Mouse (Mus musculus) adrenal gland, postnatal 25 days (tissue): Measurements from ENCODE around the gene Abcf2. TPM values are rescaled to one million over a fixed set of nuclear protein-coding genes. Genes with fewer than 3 reads are reported as not detected.

Experiments used
- DNase-seq: peaks from one replicate; pipeline ENCODE4 v3.0.0; 2021; ENCODE audit warnings: mixed read lengths
- long read RNA-seq: library from polyadenylated mRNA; stranded (forward); transcript quantifications from one replicate; pipeline ENCODE4 v2.0.0, GENCODE M21; 2021
- total RNA-seq: library from RNA; stranded (reverse); gene quantifications from 2 replicates; pipeline ENCODE4 v1.2.3, GENCODE M21; 2021

Gene Abcf2
- 74.1 and 76.8 TPM in 2 replicates for total RNA-seq
- long read RNA-seq, transcript Abcf2-201 (14 exons, 2,569 nt): major isoform, 103 of 143 reads
- long read RNA-seq, partial matches to known transcripts: 15 of 143 reads
- long read RNA-seq, other reads (novel, unspliced or antisense): 25 of 143 reads

DNA sequence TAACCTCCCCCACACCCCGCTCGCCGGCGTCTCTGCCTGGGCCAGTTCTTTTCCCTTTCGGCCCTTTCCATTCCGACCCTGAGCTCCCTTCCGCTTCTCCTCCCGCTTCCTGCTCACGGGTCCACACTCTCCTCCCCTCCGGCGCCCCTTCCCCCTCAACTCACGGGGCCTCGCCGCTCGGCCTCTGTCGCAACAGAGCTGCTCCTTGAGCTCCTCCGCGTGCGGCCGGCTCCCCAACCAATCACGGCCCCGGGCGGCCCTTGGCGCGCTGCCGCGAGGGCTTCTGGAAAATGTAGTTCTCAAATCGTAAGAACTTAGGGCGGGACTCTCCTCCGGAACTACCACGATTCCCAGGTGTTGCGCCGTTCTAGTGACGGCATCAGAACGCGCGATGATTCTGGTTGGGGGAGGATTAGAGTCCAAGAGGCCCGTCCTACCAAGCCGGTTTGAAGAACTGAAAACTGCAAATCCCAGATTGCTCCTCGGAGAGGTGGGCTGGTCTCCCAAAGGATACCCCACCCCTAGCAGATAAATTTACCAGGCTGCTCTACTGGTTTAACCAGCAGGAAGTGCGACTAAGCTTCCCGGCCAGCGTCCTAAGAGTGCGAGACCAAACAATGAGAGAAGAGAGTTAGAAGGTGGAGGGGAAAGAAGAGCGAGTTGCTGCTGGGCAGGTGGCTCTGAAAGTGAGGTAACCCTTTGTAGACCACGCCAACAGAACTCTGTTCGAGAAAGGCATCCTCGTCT lies at the start of gene Abcf2:
Gene Abcf2 (minus strand): TSS at position 285 of the 747 bp plus-strand sequence.
- DNase-seq: peak; percentile 99

GRCm38 (mm10) chr5:24624822-24625120 lies 47.5 kb upstream of the Abcf2 start:
- DNase-seq: no peak

- DNase-seq: peak; percentile 56
These were observed 46.9 kb upstream of the Abcf2 start, which contains the start of gene Smarcd3 for GRCm38 (mm10) chr5:24623986-24624821. Gene Smarcd3 (minus strand): TSS chr5:24624411.

DNA sequence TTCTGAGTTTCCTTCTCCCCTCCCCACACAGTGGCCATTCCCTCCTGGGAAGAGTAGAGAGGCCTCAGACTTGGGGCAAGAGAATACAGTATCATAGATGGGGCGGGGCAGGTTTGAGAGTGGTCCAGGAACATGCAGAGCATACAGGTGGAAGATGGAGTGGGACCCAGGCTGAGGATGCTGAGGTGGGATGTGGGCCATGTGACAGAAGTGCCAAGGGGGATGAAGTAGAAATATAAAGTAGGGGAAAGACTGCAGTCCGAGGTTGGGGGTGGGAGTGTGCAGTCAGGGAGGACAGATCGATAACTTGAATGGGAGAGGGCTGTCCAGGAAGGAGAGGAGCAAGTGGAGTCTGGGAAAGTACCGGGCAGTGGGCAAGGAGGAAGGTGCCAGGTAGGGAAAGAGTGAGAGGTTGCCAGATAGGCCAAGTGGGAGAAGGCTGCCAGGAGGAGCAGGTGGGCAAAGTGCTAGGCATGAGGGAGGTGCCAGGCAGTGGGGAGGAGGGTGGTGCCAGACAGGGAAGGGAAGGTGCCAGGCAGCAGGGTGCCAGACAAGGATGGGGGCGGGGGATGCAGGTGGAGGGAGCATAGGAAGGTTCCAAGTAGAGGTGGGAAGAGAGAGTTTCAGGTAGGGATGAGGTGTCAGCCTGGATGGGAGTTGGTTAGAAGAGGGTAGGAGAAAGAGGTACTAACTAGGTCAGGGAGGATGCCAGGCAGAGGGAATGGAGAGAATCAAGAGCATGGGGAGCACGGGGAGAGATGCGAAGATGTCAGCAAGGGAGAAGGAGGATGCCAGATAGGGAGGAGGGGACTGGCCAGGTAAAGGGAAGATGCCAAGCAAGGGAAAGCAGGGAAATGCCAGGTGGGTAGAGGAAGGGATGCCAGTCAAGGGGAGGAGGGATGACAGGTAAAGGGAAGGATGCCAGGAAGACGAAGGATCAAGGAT lies 46.0 kb upstream of the Abcf2 start:
- no peak for DNase-seq

- no peak for DNase-seq
These were observed 45.2 kb upstream of the Abcf2 start for GRCm38 (mm10) chr5:24622386-24623040.

DNA sequence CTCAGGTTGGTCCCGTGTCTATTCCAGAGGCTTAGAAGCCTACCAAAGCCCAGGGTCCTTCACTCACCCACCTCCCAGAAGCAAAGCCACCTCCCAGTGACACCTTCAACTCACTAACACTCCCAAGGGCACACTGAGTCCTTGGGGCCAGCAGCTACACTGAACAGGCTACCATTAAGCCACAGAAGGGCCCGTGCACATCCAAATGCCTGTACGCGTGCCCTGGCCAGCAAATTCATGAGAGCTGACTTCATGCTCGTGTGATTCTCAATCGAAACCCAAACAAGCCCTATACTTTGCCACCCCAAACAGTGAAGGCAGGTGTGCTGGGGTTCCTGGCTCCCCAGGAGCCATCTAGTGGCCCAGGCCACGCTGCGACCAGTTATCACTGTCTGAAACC lies 43.4 kb upstream of the Abcf2 start:
- DNase-seq: no peak

- DNase-seq: no peak
These were observed 42.8 kb upstream of the Abcf2 start for GRCm38 (mm10) chr5:24620116-24620515.

GRCm38 (mm10) chr5:24618921-24619320 lies 41.7 kb upstream of the Abcf2 start:
- DNase-seq: no peak

- no peak for DNase-seq
These were observed 37.8 kb upstream of the Abcf2 start for GRCm38 (mm10) chr5:24615097-24615496.

DNA sequence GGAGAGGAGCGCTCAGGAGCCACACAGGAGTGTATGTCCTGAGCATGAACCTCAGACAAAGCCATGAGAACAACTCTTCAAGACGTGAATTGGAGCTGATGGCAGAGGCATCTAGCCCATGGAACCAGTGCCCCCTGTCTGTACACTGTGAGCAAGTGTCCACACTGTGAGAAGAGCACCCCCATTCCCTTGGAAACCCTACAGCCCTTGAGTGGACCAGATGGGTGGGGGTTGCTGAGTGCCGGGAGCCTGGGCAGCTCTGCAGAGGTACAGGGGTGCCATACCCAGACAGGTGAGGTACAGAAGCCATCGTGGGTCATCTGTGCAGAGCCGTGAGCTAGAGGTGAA lies 35.0 kb upstream of the Abcf2 start:
- no peak for DNase-seq

- DNase-seq: peak; percentile 66
These were observed 34.4 kb upstream of the Abcf2 start for GRCm38 (mm10) chr5:24611366-24612301.

DNA sequence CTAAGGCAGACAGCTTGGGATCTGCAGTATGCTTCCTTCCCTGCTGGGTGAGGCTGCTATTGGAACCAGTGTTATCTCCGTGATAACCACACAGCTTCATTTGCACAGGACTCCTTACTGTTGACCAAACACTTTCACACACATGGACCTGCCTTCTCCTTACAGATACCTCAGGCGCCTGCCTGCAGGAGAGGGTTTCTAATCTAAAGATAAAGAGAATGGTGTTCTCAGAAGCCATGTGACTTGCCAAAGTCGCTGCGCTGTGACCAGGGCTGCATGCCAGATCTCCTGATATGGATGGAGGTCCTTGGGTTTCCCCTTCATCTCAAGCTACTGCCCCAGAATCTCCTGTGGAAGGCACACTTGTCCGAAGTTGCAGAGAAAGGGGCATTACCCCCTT lies 32.1 kb upstream of the Abcf2 start:
- no peak for DNase-seq

DNA sequence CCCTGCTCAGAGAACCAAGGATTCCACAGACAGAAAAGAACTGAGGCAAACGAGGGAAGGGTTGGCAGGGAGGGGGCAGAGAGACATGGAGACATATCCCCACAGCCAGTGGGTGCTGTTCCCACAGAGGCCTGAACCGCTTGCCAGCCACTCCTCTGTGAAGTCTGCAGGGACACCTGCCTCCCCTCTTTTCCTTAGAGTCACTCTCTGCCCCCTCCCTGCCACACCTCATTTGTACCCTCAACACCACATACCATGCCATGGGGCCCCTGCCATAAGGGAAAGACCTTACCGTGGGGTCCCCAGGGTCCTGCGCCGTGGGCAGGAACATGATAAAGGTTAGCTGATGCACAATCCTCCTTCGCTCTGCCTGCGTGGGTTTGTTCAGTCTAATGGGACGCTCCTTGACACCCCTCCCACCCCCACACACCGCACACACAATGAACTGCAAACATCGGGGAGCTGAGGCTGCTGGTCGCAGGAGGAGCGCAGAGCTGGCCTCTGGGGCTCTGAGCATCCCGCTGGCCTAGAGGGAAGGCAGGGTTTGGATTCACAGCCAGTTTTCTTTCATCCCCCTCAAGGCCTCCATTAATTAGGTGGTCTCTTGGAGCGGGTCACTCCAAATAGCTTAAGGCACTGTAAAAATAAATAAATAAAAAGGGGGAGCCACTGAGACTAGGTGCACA lies 28.9 kb upstream of the Abcf2 start:
- DNase-seq: no peak

DNA sequence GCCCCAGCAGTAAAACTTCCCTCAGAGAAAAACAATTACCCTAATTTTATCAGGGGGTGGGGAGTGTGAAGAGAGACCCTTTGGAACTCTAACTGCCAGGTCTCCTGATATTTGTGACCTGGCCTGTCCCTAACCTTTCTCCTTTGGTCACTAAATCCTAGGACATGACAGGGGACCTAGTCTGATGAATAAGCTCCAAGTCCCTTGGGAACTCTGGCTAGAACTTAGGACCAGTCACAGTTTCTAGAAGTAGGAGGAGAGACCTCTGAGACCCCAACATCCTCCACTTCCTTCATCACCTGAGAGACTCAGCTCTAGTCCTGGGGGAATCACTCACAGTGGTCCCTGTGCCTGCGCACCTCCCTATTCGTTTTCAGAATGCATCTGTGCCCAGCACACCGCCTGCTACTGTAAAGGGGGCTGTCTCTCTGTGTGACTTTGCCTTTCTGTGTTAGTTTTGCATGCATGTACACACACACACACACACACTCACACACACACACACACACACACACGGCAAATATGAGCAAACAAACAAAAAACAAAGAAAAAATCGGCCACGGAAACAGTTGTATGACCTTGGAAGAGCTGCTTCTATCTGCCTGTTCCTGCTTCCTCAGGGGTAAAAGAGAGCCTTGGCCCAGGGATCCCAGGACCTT lies 28.2 kb upstream of the Abcf2 start:
- DNase-seq: no peak

- DNase-seq: peak; percentile 94
These were observed 27.4 kb upstream of the Abcf2 start for GRCm38 (mm10) chr5:24604656-24605100.

GRCm38 (mm10) chr5:24604080-24604655 lies 26.9 kb upstream of the Abcf2 start:
- DNase-seq: no peak

GRCm38 (mm10) chr5:24603431-24604010 lies 26.3 kb upstream of the Abcf2 start:
- DNase-seq: no peak

GRCm38 (mm10) chr5:24602751-24603343 lies 25.6 kb upstream of the Abcf2 start:
- DNase-seq: peak; percentile 86
